31 mouse cellular contexts compared by ENCODE assay signal in the genomic region with DNA sequence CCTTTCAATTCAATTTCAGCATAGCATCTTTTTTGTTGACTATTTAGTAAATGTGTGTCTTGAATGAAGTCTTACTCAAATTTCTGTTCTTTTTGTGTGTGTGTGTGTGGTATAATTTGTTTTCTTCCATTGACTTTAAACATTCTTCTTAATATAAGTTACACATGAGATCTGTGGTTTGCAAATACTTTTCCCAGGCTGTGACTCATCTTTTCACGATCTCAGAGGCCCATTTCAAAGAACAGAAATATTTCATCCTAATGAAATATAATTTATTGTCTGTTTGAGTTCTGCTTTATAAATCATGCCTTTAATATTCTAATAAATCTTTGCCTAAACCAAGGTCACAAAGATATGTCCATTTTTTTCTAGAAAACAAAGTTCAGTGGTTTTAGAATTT.
"Had no signal": no experiment of that assay in that cellular context is flagged by ENCODE, and none has a peak within 500 bp of the region (broad histone marks: within the 10 kb centered on the region; RNA-seq: fewer than 3 reads in every experiment).

No protein-coding gene starts in this region.

- H3K36me3 ChIP-seq: limb, embryonic 10.5 days; limb, embryonic 12.5 days; limb, embryonic 13.5 days; limb, embryonic 15.5 days; liver, embryonic 12.5 days; liver, embryonic 13.5 days; liver, embryonic 15.5 days; lung, embryonic 15.5 days; midbrain, embryonic 10.5 days; midbrain, embryonic 12.5 days; midbrain, embryonic 13.5 days; midbrain, embryonic 15.5 days had no signal

- H3K4me2 ChIP-seq: limb, embryonic 12.5 days; limb, embryonic 13.5 days; limb, embryonic 15.5 days; liver, embryonic 11.5 days; liver, embryonic 12.5 days; liver, embryonic 13.5 days; liver, embryonic 15.5 days; lung, embryonic 14.5 days; lung, embryonic 15.5 days; midbrain, embryonic 11.5 days; midbrain, embryonic 12.5 days; midbrain, embryonic 13.5 days; midbrain, embryonic 15.5 days had no signal

- DNase-seq: left cerebral cortex, postnatal 4 days; liver; liver, embryonic 13.5 days; liver, postnatal 0 days; lung, adult 18-20 months; lung, adult 2 months; lung, embryonic 14.5 days; lung, postnatal 10 days; lung, postnatal 14 days; lung, postnatal 36 days; lung, postnatal 4 days; midbrain, embryonic 14.5 days had no signal

- H3K9ac ChIP-seq: limb, embryonic 12.5 days; limb, embryonic 13.5 days; limb, embryonic 15.5 days; liver, embryonic 12.5 days; liver, embryonic 13.5 days; liver, embryonic 14.5 days; liver, embryonic 15.5 days; liver, postnatal 0 days; lung, embryonic 14.5 days; lung, embryonic 15.5 days; midbrain, embryonic 12.5 days; midbrain, embryonic 13.5 days; midbrain, embryonic 15.5 days had no signal

- H3K9me3 ChIP-seq: limb, embryonic 10.5 days; limb, embryonic 12.5 days; limb, embryonic 13.5 days; limb, embryonic 15.5 days; liver, embryonic 12.5 days; liver, embryonic 13.5 days; liver, embryonic 15.5 days; lung, embryonic 15.5 days; megakaryocyte, embryonic 14.5 days; midbrain, embryonic 10.5 days; midbrain, embryonic 12.5 days; midbrain, embryonic 13.5 days; midbrain, embryonic 15.5 days had no signal

- H3K27me3 ChIP-seq: limb, embryonic 12.5 days; limb, embryonic 13.5 days; limb, embryonic 15.5 days; liver, embryonic 12.5 days; liver, embryonic 13.5 days; liver, embryonic 15.5 days; lung, embryonic 15.5 days; megakaryocyte, embryonic 14.5 days; midbrain, embryonic 12.5 days; midbrain, embryonic 13.5 days; midbrain, embryonic 15.5 days had no signal

- H3K4me1 ChIP-seq: limb, embryonic 12.5 days; limb, embryonic 13.5 days; limb, embryonic 15.5 days; liver, embryonic 12.5 days; liver, embryonic 13.5 days; liver, embryonic 15.5 days; lung, embryonic 15.5 days; megakaryocyte, embryonic 14.5 days; midbrain, embryonic 10.5 days; midbrain, embryonic 12.5 days; midbrain, embryonic 13.5 days; midbrain, embryonic 15.5 days had no signal

- ATAC-seq: liver, embryonic 12.5 days; liver, postnatal 0 days; lung, postnatal 0 days; midbrain, embryonic 13.5 days; midbrain, embryonic 15.5 days; midbrain, embryonic 16.5 days had no signal

- H3K4me3 ChIP-seq: limb, embryonic 10.5 days; limb, embryonic 12.5 days; limb, embryonic 13.5 days; limb, embryonic 15.5 days; liver, embryonic 12.5 days; liver, embryonic 13.5 days; liver, embryonic 15.5 days; lung, embryonic 15.5 days; megakaryocyte, embryonic 14.5 days; midbrain, embryonic 10.5 days; midbrain, embryonic 12.5 days; midbrain, embryonic 13.5 days; midbrain, embryonic 15.5 days; myocyte had no signal

- H3K27ac ChIP-seq: limb, embryonic 10.5 days; limb, embryonic 12.5 days; limb, embryonic 13.5 days; limb, embryonic 15.5 days; liver, embryonic 12.5 days; liver, embryonic 13.5 days; liver, embryonic 14.5 days; liver, embryonic 15.5 days; lung, embryonic 15.5 days; macrophage; midbrain, embryonic 10.5 days; midbrain, embryonic 12.5 days; midbrain, embryonic 13.5 days; midbrain, embryonic 15.5 days had no signal
